Mouse (Mus musculus) limb, embryonic 13.5 days (tissue): ENCODE results near the gene Zzef1. TPM values are rescaled to one million over a fixed set of nuclear protein-coding genes. Genes with fewer than 3 reads are reported as not detected.

ENCODE experiments used
- ATAC-seq: fragments of 200-750 bp; cut with Nextera tagmentation; 2 replicates; pipeline ENCODE4 v1.8.0; 2017; ENCODE audit warnings: low read depth, moderate number of reproducible peaks, moderate TSS enrichment; ENCODE audit not compliant: low FRiP score
- H3K27ac ChIP-seq: fragments of 300-500 bp; sonication (generic); 2 replicates; pipeline ENCODE4 v1.5.1; 2015; ENCODE audit warnings: inconsistent platforms, mild to moderate bottlenecking, moderate library complexity
- H3K27me3 ChIP-seq: fragments of 300-500 bp; sonication (generic); 2 replicates; pipeline ENCODE4 v1.6.1; 2015; ENCODE audit warnings: mild to moderate bottlenecking, inconsistent platforms
- H3K36me3 ChIP-seq: fragments of 300-500 bp; sonication (generic); 2 replicates; pipeline ENCODE4 v1.6.1; 2015; ENCODE audit warnings: inconsistent platforms, mild to moderate bottlenecking, moderate library complexity
- H3K4me1 ChIP-seq: fragments of 300-500 bp; sonication (generic); 2 replicates; pipeline ENCODE4 v1.6.1; 2015; ENCODE audit warnings: inconsistent platforms
- H3K4me2 ChIP-seq: fragments of 300-500 bp; sonication (generic); replicated peaks from 2 replicates; pipeline ENCODE4 v1.6.1; 2015; ENCODE audit warnings: inconsistent platforms, mild to moderate bottlenecking, moderate library complexity
- H3K4me3 ChIP-seq: fragments of 300-500 bp; sonication (generic); 2 replicates; pipeline ENCODE4 v1.5.1; 2015; ENCODE audit warnings: moderate library complexity, mild to moderate bottlenecking, inconsistent platforms
- H3K9ac ChIP-seq: fragments of 300-500 bp; sonication (generic); 2 replicates; pipeline ENCODE4 v1.6.1; 2015; ENCODE audit warnings: mild to moderate bottlenecking, inconsistent platforms
- H3K9me3 ChIP-seq: fragments of 300-500 bp; sonication (generic); 2 replicates; pipeline ENCODE4 v1.6.1; 2016; ENCODE audit warnings: inconsistent platforms
- WGBS: fragments of 180-500 bp; shearing (Covaris S2); methylation state at CpG from one replicate; pipeline ENCODE4 v1.1.7; 2015; 5-methylcytosine and 5-hydroxymethylcytosine counted together
- polyA plus RNA-seq: library from polyadenylated mRNA; unstranded; fragments of >200 nt; fragmentation: Nextera tagmentation; extraction: Ambion mirVana; gene quantifications from 2 replicates; pipeline ENCODE4 v1.2.1, GENCODE M21; 2015

The Zzef1 gene
- polyA plus RNA-seq, 1 experiment from 2014 or later = 9.2 TPM

DNA sequence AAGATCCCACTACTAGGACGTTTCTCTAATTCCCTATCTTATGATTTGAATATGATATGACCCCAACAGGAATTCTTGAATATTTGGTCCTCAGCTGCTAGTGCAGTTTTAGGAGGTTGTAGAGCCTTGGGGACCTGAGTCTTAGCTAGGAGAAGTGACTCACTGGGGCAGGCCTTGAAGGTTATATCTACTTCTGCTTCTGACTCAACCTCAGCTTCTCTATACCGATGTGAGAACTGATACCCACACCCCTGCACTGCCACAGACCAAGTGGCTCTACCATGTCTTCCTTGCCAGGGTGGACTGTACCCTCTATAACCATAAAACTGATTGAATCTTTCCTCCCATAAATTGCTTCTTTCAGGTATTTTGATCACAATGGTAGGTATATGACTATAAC, 13.9 kb upstream of the Zzef1 start:
- Histone ChIP-seq H3K27me3 (no peaks in the 10 kb centered on the region), H3K4me2 (no peak overlapping the region), H3K9ac (no peak overlapping the region), H3K9me3 (no peaks in the 10 kb centered on the region), H3K4me1 (no peaks in the 10 kb centered on the region), H3K27ac (no peak overlapping the region), H3K36me3 (no peaks in the 10 kb centered on the region), H3K4me3 (no peak overlapping the region)
- ATAC-seq = no peak
- 75% methylated on average over 2 of the region's 2 CpGs for WGBS

GRCm38 (mm10) chr11:72782503-72782902, 13.5 kb upstream of the Zzef1 start:
- Histone ChIP-seq H3K4me1 (no peaks in the 10 kb centered on the region), H3K27ac (no peak overlapping the region), H3K36me3 (no peaks in the 10 kb centered on the region), H3K27me3 (no peaks in the 10 kb centered on the region), H3K9me3 (no peaks in the 10 kb centered on the region), H3K4me3 (no peak overlapping the region), H3K4me2 (no peak overlapping the region), H3K9ac (no peak overlapping the region)
- 79% methylated on average over 3 of the region's 3 CpGs for WGBS
- ATAC-seq = no peak

DNA sequence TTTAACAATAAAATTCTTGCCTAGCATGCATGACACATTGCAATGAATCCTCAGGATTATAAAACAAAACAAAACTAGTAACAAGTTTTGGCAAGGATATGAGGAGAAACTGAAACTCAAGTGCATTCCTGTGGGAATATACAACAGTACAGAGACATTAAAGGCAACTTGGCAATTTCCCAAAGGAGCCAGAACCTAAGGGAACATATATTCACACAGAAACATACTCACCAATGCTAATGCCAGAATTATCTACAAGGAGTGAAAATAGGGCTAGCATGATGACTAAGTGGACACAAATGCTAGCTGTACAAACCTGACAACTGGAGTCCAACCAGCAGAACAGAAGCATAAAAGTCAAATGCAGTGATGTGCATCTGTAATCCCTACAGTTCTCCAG, 4.0 kb upstream of the Zzef1 start:
- H3K4me3 ChIP-seq = no peak overlapping the region
- H3K4me2 ChIP-seq = no peak overlapping the region
- no peak overlapping the region for H3K9ac ChIP-seq
- no peaks in the 10 kb centered on the region for H3K36me3 ChIP-seq
- ATAC-seq = no peak
- H3K27ac ChIP-seq = no peak overlapping the region
- H3K27me3 ChIP-seq = no peaks in the 10 kb centered on the region
- peaks cover 4% of the 10 kb centered on the region for H3K4me1 ChIP-seq
- no peaks in the 10 kb centered on the region for H3K9me3 ChIP-seq

DNA sequence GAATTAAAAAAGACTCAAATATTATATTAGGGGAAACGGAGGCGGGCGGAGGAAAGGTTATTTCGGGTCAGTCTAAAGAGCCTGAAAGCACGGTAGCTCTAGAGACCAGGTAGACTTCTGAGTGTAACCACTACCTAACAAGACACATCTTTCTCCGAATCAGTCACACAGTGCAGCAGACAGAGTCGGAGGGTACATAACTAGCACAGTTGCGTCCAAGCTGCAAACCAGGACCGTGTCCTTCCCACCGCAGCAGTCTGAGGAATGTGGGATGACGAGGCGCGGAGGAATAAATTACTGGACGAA, 924 bp upstream of the Zzef1 start:
- peak overlapping the region; percentile 84 for H3K9ac ChIP-seq
- H3K4me3 ChIP-seq = peak overlapping the region; percentile 95
- WGBS = 18% methylated on average over 14 of the region's 14 CpGs
- peak overlapping the region; percentile 86 for H3K27ac ChIP-seq
- ATAC-seq = peak; percentile 17; the same call in 1 of the 2 replicates
- H3K9me3 ChIP-seq = no peaks in the 10 kb centered on the region
- H3K4me2 ChIP-seq = peak overlapping the region; percentile 90
- H3K27me3 ChIP-seq = no peaks in the 10 kb centered on the region
- no peaks in the 10 kb centered on the region for H3K36me3 ChIP-seq
- H3K4me1 ChIP-seq = peaks cover 14% of the 10 kb centered on the region

GRCm38 (mm10) chr11:72796296-72796687, 266 bp downstream of the Zzef1 start:
- no peak overlapping the region for H3K27ac ChIP-seq
- H3K36me3 ChIP-seq = no peaks in the 10 kb centered on the region
- H3K27me3 ChIP-seq = no peaks in the 10 kb centered on the region
- WGBS = under 1% methylated on average over 42 of the region's 42 CpGs
- peak overlapping the region; percentile 95 for H3K4me3 ChIP-seq
- peaks cover 14% of the 10 kb centered on the region for H3K4me1 ChIP-seq
- H3K4me2 ChIP-seq = peak overlapping the region; percentile 90
- peak overlapping the region; percentile 84 for H3K9ac ChIP-seq
- no peaks in the 10 kb centered on the region for H3K9me3 ChIP-seq
- peak; percentile 57; the same call in 1 of the 2 replicates for ATAC-seq

DNA sequence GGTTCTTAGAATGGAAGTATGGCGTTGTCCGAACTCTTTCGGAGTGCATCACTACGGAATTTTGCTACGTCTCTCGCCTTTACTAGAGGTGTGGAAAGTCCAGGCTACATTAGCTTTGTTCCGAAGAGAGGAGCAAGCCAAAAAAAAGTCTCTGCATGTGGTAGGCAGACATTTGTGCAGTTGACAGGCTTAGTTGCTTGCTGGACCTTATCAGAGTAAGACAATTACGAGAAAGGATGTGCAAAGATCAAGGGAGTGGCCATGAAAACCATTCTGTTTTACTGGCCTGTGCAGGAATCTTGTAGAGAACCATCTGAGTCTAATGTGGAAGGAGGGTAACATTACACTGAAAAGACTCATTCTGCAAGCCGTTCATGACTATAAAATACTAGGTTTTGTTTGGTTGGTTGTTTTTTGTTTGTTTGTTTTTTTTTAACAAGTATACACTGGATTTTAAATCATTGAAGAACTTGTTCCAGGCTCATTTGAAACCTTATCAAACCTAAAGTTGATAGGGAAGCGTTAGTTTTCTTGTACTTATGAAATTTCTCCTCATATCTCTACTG, 830 bp downstream of the Zzef1 start:
- ATAC-seq = no peak
- H3K4me2 ChIP-seq = peak overlapping the region; percentile 90
- H3K27me3 ChIP-seq = no peaks in the 10 kb centered on the region
- peak overlapping the region; percentile 84 for H3K9ac ChIP-seq
- peak overlapping the region; percentile 95 for H3K4me3 ChIP-seq
- H3K36me3 ChIP-seq = no peaks in the 10 kb centered on the region
- no peak overlapping the region for H3K27ac ChIP-seq
- WGBS = 20% methylated on average over 10 of the region's 10 CpGs
- H3K4me1 ChIP-seq = peaks cover 14% of the 10 kb centered on the region
- no peaks in the 10 kb centered on the region for H3K9me3 ChIP-seq

- Histone ChIP-seq H3K36me3 (no peaks in the 10 kb centered on the region), H3K27ac (no peak overlapping the region), H3K4me1 (peaks cover 22% of the 10 kb centered on the region), H3K9ac (no peak overlapping the region), H3K27me3 (no peaks in the 10 kb centered on the region), H3K9me3 (no peaks in the 10 kb centered on the region), H3K4me3 (no peak overlapping the region), H3K4me2 (no peak overlapping the region)
- no peak for ATAC-seq
These were observed 2.1 kb downstream of the Zzef1 start for GRCm38 (mm10) chr11:72798112-72798511.

DNA sequence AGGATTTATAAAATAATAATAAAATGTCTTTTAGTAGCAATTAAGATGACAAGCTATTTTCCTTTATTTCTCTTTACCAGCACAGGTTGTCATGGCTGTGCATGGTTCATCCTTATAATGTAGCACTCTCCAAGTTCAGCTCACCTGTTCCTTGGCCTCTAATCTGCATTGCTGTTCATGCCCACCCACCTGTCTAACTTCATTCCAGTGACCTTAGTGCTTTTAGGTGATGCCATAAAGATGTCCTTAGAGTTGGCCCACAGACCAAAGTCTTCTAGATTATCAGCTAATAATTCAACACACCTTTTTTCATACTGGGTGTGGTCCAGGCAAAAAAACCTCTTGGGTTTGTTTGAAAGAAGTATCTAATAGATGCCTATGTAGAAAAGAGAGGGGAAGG, 5.2 kb downstream of the Zzef1 start:
- Histone ChIP-seq H3K36me3 (no peaks in the 10 kb centered on the region), H3K27me3 (no peaks in the 10 kb centered on the region), H3K27ac (no peak overlapping the region), H3K4me1 (peaks cover 26% of the 10 kb centered on the region), H3K9me3 (no peaks in the 10 kb centered on the region), H3K4me3 (no peak overlapping the region), H3K4me2 (no peak overlapping the region), H3K9ac (no peak overlapping the region)
- no peak for ATAC-seq

DNA sequence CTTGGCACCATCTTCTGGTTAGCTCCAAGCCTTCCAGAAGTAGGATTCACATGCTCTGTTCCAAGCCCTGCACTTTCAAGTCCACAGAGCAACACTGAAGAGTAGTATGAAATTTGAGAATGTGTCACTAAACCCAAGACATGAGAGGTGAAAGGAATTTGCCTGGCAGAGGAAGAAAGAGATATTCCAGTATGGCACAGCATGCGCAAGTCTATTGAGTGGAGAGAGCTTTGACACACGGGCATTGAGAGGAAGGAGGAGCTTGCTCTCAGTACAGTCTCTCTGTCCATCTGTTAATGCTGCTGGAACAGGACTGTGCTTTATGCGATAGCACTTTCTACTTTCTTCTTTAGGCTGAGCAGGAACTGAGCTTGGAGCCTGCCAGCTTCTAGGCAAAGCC, 7.0 kb downstream of the Zzef1 start:
- H3K27me3 ChIP-seq = no peaks in the 10 kb centered on the region
- peaks cover 15% of the 10 kb centered on the region for H3K4me1 ChIP-seq
- no peak overlapping the region for H3K4me2 ChIP-seq
- no peaks in the 10 kb centered on the region for H3K9me3 ChIP-seq
- 59% methylated on average over 3 of the region's 3 CpGs for WGBS
- H3K4me3 ChIP-seq = no peak overlapping the region
- no peak for ATAC-seq
- no peak overlapping the region for H3K27ac ChIP-seq
- H3K9ac ChIP-seq = no peak overlapping the region
- no peaks in the 10 kb centered on the region for H3K36me3 ChIP-seq

- ATAC-seq = no peak
- H3K4me2 ChIP-seq = no peak overlapping the region
- no peaks in the 10 kb centered on the region for H3K27me3 ChIP-seq
- no peaks in the 10 kb centered on the region for H3K36me3 ChIP-seq
- H3K9me3 ChIP-seq = no peaks in the 10 kb centered on the region
- no peak overlapping the region for H3K4me3 ChIP-seq
- H3K27ac ChIP-seq = no peak overlapping the region
- peaks cover 12% of the 10 kb centered on the region for H3K4me1 ChIP-seq
- no peak overlapping the region for H3K9ac ChIP-seq
These were observed 8.6 kb downstream of the Zzef1 start for GRCm38 (mm10) chr11:72804586-72804985.

- Histone ChIP-seq H3K4me2 (no peak overlapping the region), H3K4me1 (peaks cover 12% of the 10 kb centered on the region), H3K27ac (no peak overlapping the region), H3K9me3 (no peaks in the 10 kb centered on the region), H3K27me3 (no peaks in the 10 kb centered on the region), H3K9ac (no peak overlapping the region), H3K36me3 (no peaks in the 10 kb centered on the region), H3K4me3 (no peak overlapping the region)
- ATAC-seq = no peak
- 89% methylated on average over 3 of the region's 3 CpGs for WGBS
These were observed 9.2 kb downstream of the Zzef1 start for GRCm38 (mm10) chr11:72805232-72805631.

- H3K9ac ChIP-seq = no peak overlapping the region
- H3K27ac ChIP-seq = no peak overlapping the region
- H3K36me3 ChIP-seq = no peaks in the 10 kb centered on the region
- no peak overlapping the region for H3K4me3 ChIP-seq
- no peak for ATAC-seq
- 75% methylated on average over 2 of the region's 2 CpGs for WGBS
- H3K4me1 ChIP-seq = peaks cover 12% of the 10 kb centered on the region
- H3K27me3 ChIP-seq = no peaks in the 10 kb centered on the region
- no peaks in the 10 kb centered on the region for H3K9me3 ChIP-seq
- no peak overlapping the region for H3K4me2 ChIP-seq
These were observed 10.5 kb downstream of the Zzef1 start for GRCm38 (mm10) chr11:72806556-72806955.

DNA sequence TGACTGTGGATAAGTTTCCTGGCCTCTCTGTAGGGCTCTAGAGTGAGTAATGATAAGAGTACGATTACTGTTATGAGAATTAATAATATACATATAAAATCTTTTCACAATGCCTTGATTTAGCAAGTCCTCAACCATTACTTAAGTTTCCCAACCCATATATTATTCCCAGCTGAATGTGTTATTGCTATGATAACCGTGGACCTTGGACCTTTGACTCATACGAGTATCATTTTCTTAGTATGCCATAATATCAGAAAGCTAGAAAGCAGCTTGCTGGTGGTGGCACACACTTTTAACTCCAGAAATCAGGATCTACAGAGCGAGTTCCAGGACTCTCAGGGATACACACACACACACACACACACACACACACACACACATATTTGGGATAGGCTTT, 12.0 kb downstream of the Zzef1 start:
- peaks cover 5% of the 10 kb centered on the region for H3K4me1 ChIP-seq
- H3K4me3 ChIP-seq = no peak overlapping the region
- ATAC-seq = no peak
- no peaks in the 10 kb centered on the region for H3K27me3 ChIP-seq
- 89% methylated on average over 4 of the region's 4 CpGs for WGBS
- H3K4me2 ChIP-seq = no peak overlapping the region
- no peaks in the 10 kb centered on the region for H3K9me3 ChIP-seq
- H3K9ac ChIP-seq = no peak overlapping the region
- H3K27ac ChIP-seq = no peak overlapping the region
- no peaks in the 10 kb centered on the region for H3K36me3 ChIP-seq
